Mouse (Mus musculus) midbrain, embryonic 10.5 days (tissue): ENCODE data around the gene Grwd1. TPM values are rescaled to one million over a fixed set of nuclear protein-coding genes. Genes with fewer than 3 reads are reported as not detected.
A peak's percentile ranks its signal among the peaks of the same experiment; 100 is the strongest.

Experiments
- DNase-seq: peaks from one replicate; pipeline ENCODE4 v3.0.0-alpha.2; 2017; ENCODE audit warnings: low spot score
- H3K27ac ChIP-seq: fragments of 300-500 bp; sonication (generic); replicated peaks from 2 replicates; pipeline ENCODE4 v1.5.1; 2016; ENCODE audit warnings: mild to moderate bottlenecking
- H3K27me3 ChIP-seq: fragments of 300-500 bp; sonication (generic); 2 replicates; pipeline ENCODE4 v1.6.1; 2016; ENCODE audit warnings: low read depth, mild to moderate bottlenecking; ENCODE audit not compliant: poor library complexity, severe bottlenecking
- H3K36me3 ChIP-seq: fragments of 300-500 bp; sonication (generic); 2 replicates; pipeline ENCODE4 v1.6.1; 2016; ENCODE audit warnings: mild to moderate bottlenecking, moderate library complexity
- H3K4me1 ChIP-seq: fragments of 300-500 bp; sonication (generic); 2 replicates; pipeline ENCODE4 v1.6.1; 2016
- H3K4me3 ChIP-seq: fragments of 300-500 bp; sonication (generic); 2 replicates; pipeline ENCODE4 v1.5.1; 2016; ENCODE audit warnings: mild to moderate bottlenecking, moderate library complexity
- H3K9me3 ChIP-seq: fragments of 300-500 bp; sonication (generic); replicated peaks from 2 replicates; pipeline ENCODE4 v1.6.1; 2016; ENCODE audit warnings: mild to moderate bottlenecking
- WGBS: fragments of 180-500 bp; shearing (Covaris S2); methylation state at CpG from one replicate; pipeline ENCODE4 v1.1.7; 2016; 5-methylcytosine and 5-hydroxymethylcytosine counted together
- polyA plus RNA-seq: library from polyadenylated mRNA; unstranded; fragments of >200 nt; fragmentation: Nextera tagmentation; extraction: Ambion mirVana; gene quantifications from 2 replicates; pipeline ENCODE4 v1.2.1, GENCODE M21; 2016

Grwd1 gene
- polyA plus RNA-seq, 1 experiment from 2014 or later: 119 TPM

GRCm38 (mm10) chr7:45790721-45791120 lies 40.0 kb downstream of the Grwd1 start:
- Histone ChIP-seq H3K36me3 (peaks cover 91% of the 10 kb centered on the region), H3K4me1 (peaks cover 21% of the 10 kb centered on the region), H3K27ac (no peak overlapping the region), H3K4me3 (no peak overlapping the region), H3K27me3 (peaks cover 38% of the 10 kb centered on the region), H3K9me3 (no peaks in the 10 kb centered on the region; the same call in 1 of the 2 replicates)
- WGBS: 85% methylated on average over 6 of the region's 6 CpGs
- DNase-seq: no peak

- Histone ChIP-seq H3K27ac (0 out of 2 replicates have a peak overlapping the region, but pooled peaks have one; percentile 94), H3K4me1 (peaks cover 46% of the 10 kb centered on the region), H3K36me3 (peaks cover 60% of the 10 kb centered on the region), H3K27me3 (peaks cover 18% of the 10 kb centered on the region), H3K4me3 (peak overlapping the region; percentile 95), H3K9me3 (no peaks in the 10 kb centered on the region; the same call in 1 of the 2 replicates)
- WGBS: 86% methylated on average over 22 of the region's 22 CpGs
- DNase-seq: no peak
Observed at GRCm38 (mm10) chr7:45787642-45788041, 43.1 kb downstream of the Grwd1 start.

DNA sequence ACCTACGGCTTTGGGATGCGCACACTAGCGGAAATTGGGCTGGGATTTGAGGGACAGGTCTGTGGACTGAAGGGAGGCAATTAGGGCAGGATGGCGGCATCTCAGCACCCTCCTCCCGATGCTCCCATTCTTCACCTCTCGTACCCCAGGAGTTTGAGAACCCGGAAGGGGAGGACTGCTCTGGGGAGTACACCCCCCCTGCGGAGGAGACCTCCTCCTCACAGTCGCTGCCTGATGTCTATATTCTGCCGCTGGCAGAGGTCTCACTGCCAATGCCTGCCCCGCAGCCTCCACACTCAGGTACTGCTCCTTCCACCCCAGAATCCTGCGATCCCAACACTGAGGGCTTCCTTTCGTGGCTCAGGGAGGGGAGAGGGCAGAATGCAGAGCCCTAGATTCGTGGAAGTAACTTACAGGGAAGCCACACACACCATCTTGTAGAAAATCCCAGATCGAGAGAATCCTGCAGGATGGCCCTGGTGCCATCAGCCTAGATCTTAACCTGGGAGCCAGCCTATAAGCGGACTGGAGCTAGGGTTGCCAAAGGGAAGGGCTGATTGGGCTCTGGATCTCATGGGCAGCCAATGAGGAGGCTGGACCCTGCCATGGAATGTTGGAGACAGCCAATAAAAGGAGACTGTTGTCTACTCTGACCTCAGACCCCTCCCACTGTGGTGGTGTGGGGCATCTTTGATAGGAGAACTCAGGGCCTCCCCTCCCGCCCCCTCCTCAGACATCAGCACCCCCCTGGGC lies 43.9 kb downstream of the Grwd1 start:
- peak overlapping the region; percentile 94 for H3K27ac ChIP-seq
- H3K4me3 ChIP-seq: peak overlapping the region; percentile 95
- WGBS: 12% methylated on average over 17 of the region's 17 CpGs
- DNase-seq: peak; percentile 59
- peaks cover 52% of the 10 kb centered on the region for H3K36me3 ChIP-seq
- H3K9me3 ChIP-seq: no peaks in the 10 kb centered on the region; the same call in 1 of the 2 replicates
- H3K4me1 ChIP-seq: peaks cover 46% of the 10 kb centered on the region
- peaks cover 21% of the 10 kb centered on the region for H3K27me3 ChIP-seq

GRCm38 (mm10) chr7:45786136-45786578 lies 44.6 kb downstream of the Grwd1 start:
- Histone ChIP-seq H3K36me3 (peaks cover 45% of the 10 kb centered on the region), H3K4me3 (peak overlapping the region; percentile 95), H3K4me1 (peaks cover 46% of the 10 kb centered on the region), H3K27me3 (peaks cover 21% of the 10 kb centered on the region), H3K9me3 (no peaks in the 10 kb centered on the region; the same call in 1 of the 2 replicates), H3K27ac (peak overlapping the region; percentile 94)
- WGBS: under 1% methylated on average over 14 of the region's 14 CpGs
- DNase-seq: peak; percentile 76

DNA sequence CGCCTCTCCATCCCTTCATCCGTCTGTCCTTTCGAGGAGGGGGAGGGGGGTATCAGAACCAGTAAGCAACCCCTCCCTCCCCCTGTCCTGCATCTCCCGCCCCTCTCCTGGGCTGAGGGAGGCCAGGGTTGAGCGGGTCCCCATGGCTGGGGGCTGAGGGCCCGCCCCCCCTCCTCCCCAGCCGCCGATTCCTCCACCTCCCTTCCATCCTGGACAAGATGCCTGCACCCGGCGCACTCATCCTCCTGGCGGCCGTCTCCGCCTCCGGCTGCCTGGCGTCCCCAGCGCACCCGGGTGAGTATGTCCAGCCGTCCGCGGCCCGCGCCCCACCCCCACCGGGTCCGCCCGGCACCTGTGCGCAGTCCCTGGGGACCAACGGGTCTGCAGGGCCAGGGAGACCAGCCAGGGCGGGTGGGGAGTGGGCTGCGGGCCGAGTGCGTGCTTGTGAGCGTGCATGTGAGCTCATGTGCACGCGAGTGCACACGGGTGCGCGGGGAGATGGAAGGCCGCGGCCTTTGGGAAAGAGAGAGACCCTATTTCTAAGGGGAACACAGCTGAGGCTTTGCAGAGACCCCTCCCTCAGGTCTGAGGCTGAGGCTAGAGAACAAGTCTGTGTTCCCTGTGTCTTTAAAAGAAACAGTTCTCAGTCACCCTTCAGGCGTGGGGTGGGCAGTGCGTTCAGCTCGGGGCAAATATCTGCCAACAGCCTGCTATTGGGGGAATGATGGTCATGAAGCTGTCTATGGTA lies 45.2 kb downstream of the Grwd1 start:
- H3K27ac ChIP-seq: peak overlapping the region; percentile 94
- H3K9me3 ChIP-seq: no peaks in the 10 kb centered on the region; the same call in 1 of the 2 replicates
- WGBS: under 1% methylated on average over 38 of the region's 42 CpGs
- H3K4me3 ChIP-seq: peak overlapping the region; percentile 95
- H3K36me3 ChIP-seq: peaks cover 39% of the 10 kb centered on the region
- no peak for DNase-seq
- peaks cover 46% of the 10 kb centered on the region for H3K4me1 ChIP-seq
- H3K27me3 ChIP-seq: peaks cover 21% of the 10 kb centered on the region

- peaks cover 46% of the 10 kb centered on the region for H3K4me1 ChIP-seq
- DNase-seq: peak; percentile 94
- no peaks in the 10 kb centered on the region; the same call in 1 of the 2 replicates for H3K9me3 ChIP-seq
- peaks cover 31% of the 10 kb centered on the region for H3K36me3 ChIP-seq
- peak within 1 kb of the TSS; percentile 95 for H3K4me3 ChIP-seq
- H3K27ac ChIP-seq: peak within 1 kb of the TSS; percentile 94
- WGBS: 25% methylated on average over 20 of the region's 20 CpGs
- peaks cover 21% of the 10 kb centered on the region for H3K27me3 ChIP-seq
Observed at GRCm38 (mm10) chr7:45784524-45785372, 46.0 kb downstream of the Grwd1 start, which contains the start of gene Sult2b1. Gene Sult2b1, minus strand, starts transcription at chr7:45784669.

- WGBS: under 1% methylated on average over 38 of the region's 38 CpGs
- H3K36me3 ChIP-seq: peaks cover 19% of the 10 kb centered on the region
- peak; percentile 80 for DNase-seq
- H3K4me1 ChIP-seq: peaks cover 57% of the 10 kb centered on the region
- peak within 1 kb of the TSS; percentile 94 for H3K27ac ChIP-seq
- peak within 1 kb of the TSS; percentile 95 for H3K4me3 ChIP-seq
- H3K27me3 ChIP-seq: peaks cover 27% of the 10 kb centered on the region
- H3K9me3 ChIP-seq: no peaks in the 10 kb centered on the region
Observed at GRCm38 (mm10) chr7:45783511-45784091, 47.1 kb downstream of the Grwd1 start, which contains the start of gene Lmtk3. Gene Lmtk3, plus strand, starts transcription at chr7:45783738.

GRCm38 (mm10) chr7:45782271-45782670 lies 48.5 kb downstream of the Grwd1 start:
- no peak overlapping the region for H3K4me3 ChIP-seq
- H3K36me3 ChIP-seq: peaks cover 6% of the 10 kb centered on the region; the same call in 1 of the 2 replicates
- H3K27me3 ChIP-seq: peaks cover 26% of the 10 kb centered on the region
- peaks cover 52% of the 10 kb centered on the region for H3K4me1 ChIP-seq
- WGBS: 71% methylated on average over 4 of the region's 4 CpGs
- H3K27ac ChIP-seq: no peak overlapping the region
- no peak for DNase-seq
- H3K9me3 ChIP-seq: no peaks in the 10 kb centered on the region

DNA sequence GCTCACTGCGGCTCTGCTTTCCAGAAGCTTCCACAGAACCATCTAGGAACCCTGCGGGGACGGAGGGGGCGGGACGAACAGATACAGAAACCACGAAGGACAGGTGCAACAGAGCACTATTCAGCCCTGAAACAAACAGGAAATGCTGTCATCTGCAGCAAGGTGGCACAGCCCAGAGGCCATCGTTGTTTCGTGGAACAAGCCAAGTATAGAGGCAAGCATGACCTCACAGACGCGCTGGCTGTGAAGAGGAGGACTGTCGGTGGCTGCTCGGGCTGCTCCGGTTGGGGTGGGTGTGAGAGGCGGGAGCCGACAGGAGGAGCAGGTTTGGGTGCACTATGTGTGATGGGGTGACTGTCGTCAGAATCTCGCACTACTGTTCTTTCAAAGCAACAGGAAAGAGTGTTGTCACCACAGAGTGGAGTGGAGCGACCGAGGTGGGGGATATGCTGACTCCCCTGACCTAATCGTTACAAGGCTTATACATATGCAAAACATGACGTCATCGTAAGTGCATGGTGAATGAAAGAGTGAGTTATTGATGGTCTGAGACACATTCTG lies 51.6 kb downstream of the Grwd1 start:
- H3K27me3 ChIP-seq: peaks cover 18% of the 10 kb centered on the region
- peaks cover 22% of the 10 kb centered on the region for H3K4me1 ChIP-seq
- no peak for DNase-seq
- H3K4me3 ChIP-seq: peak overlapping the region; percentile 29
- H3K27ac ChIP-seq: peak overlapping the region; percentile 19; the same call in 1 of the 2 replicates
- 24% methylated on average over 22 of the region's 22 CpGs for WGBS
- H3K9me3 ChIP-seq: no peaks in the 10 kb centered on the region
- H3K36me3 ChIP-seq: no peaks in the 10 kb centered on the region

- 82% methylated on average over 7 of the region's 7 CpGs for WGBS
- Histone ChIP-seq H3K27ac (no peak overlapping the region), H3K4me1 (peaks cover 11% of the 10 kb centered on the region), H3K9me3 (no peaks in the 10 kb centered on the region), H3K27me3 (peaks cover 8% of the 10 kb centered on the region; the same call in 1 of the 2 replicates), H3K36me3 (no peaks in the 10 kb centered on the region), H3K4me3 (no peak overlapping the region)
- DNase-seq: no peak
Observed at GRCm38 (mm10) chr7:45775237-45775636, 55.5 kb downstream of the Grwd1 start.
